Mouse (Mus musculus) frontal cortex, adult 2 months (tissue): ENCODE results near the gene A530084C06Rik. TPM values are rescaled to one million over a fixed set of nuclear protein-coding genes. Genes with fewer than 3 reads are reported as not detected.
A peak's percentile ranks its signal among the peaks of the same experiment; 100 is the strongest.

Experiments
- DNase-seq, 2 experiments: peaks; one replicate each; pipeline ENCODE4 v3.0.0; 2022; ENCODE audit warnings: low spot score in 1 of 2; ENCODE audit errors: extremely low spot score in 1 of 2
- polyA plus RNA-seq: library from polyadenylated mRNA; depleted of rRNA; stranded (reverse); fragments of >200 nt; gene quantifications from 2 replicates; pipeline ENCODE4 v1.2.3, GENCODE M21; 2012; rRNA removed

The A530084C06Rik gene
- polyA plus RNA-seq, 1 experiment = 0.32 TPM

- no peak for DNase-seq
Measured at GRCm38 (mm10) chr13:31546784-31547183, 12.3 kb downstream of the A530084C06Rik start.

- DNase-seq = no peak
Measured at GRCm38 (mm10) chr13:31543021-31543420, 16.1 kb downstream of the A530084C06Rik start.

GRCm38 (mm10) chr13:31534726-31535125 lies 24.4 kb downstream of the A530084C06Rik start:
- DNase-seq = no peak

GRCm38 (mm10) chr13:31531651-31532061 lies 27.5 kb downstream of the A530084C06Rik start:
- DNase-seq = no peak

- no peak for DNase-seq
Measured at GRCm38 (mm10) chr13:31531186-31531585, 27.9 kb downstream of the A530084C06Rik start.

GRCm38 (mm10) chr13:31524976-31525375 lies 34.2 kb downstream of the A530084C06Rik start:
- DNase-seq = no peak

GRCm38 (mm10) chr13:31518971-31519370 lies 40.2 kb downstream of the A530084C06Rik start:
- DNase-seq = no peak

GRCm38 (mm10) chr13:31518411-31518886 lies 40.7 kb downstream of the A530084C06Rik start:
- peak in 1 of 2 experiments; percentile 7 for DNase-seq

GRCm38 (mm10) chr13:31515261-31515660 lies 43.9 kb downstream of the A530084C06Rik start:
- DNase-seq = no peak

- no peak for DNase-seq
Measured at GRCm38 (mm10) chr13:31506494-31507167, 52.5 kb downstream of the A530084C06Rik start.

Other genes starting within 250 kb of the A530084C06Rik start
- 3.4 and 3.5 TPM in 2 replicates for gene Foxq1, start 3.2 kb downstream of the A530084C06Rik start, polyA plus RNA-seq
- gene Foxf2, start 66.5 kb upstream of the A530084C06Rik start, polyA plus RNA-seq = 5.8 and 6.6 TPM in 2 replicates
- 2.8 and 3.3 TPM in 2 replicates for gene Foxc1, start 247.3 kb upstream of the A530084C06Rik start, polyA plus RNA-seq